Mouse (Mus musculus): ENCODE measurements around the gene D10Wsu102e.

The D10Wsu102e gene

GRCm38 (mm10) chr10:83359956-83360355 lies at the start of gene D10Wsu102e:
Gene D10Wsu102e (plus strand): TSS chr10:83360221.
- peak; percentile 96 for ATAC-seq (ENCODE audit: insufficient number of reproducible peaks, low FRiP score, low TSS enrichment)

GRCm38 (mm10) chr10:83310356-83310755 lies 49.7 kb upstream of the D10Wsu102e start:
- no peak for ATAC-seq (ENCODE audit: insufficient number of reproducible peaks, low FRiP score, low TSS enrichment)

- ATAC-seq (ENCODE audit: insufficient number of reproducible peaks, low FRiP score, low TSS enrichment) = no peak
Measured at GRCm38 (mm10) chr10:83313033-83313432, 47.0 kb upstream of the D10Wsu102e start.

- ATAC-seq (ENCODE audit: insufficient number of reproducible peaks, low FRiP score, low TSS enrichment) = 0 out of 2 replicates have a peak, but pooled peaks have one; percentile 26
Measured at GRCm38 (mm10) chr10:83320396-83320795, 39.6 kb upstream of the D10Wsu102e start.

- ATAC-seq (ENCODE audit: insufficient number of reproducible peaks, low FRiP score, low TSS enrichment) = peak; percentile 80
Measured at GRCm38 (mm10) chr10:83320870-83321269, 39.2 kb upstream of the D10Wsu102e start.

GRCm38 (mm10) chr10:83321528-83321927 lies 38.5 kb upstream of the D10Wsu102e start:
- no peak for ATAC-seq (ENCODE audit: insufficient number of reproducible peaks, low FRiP score, low TSS enrichment)

- ATAC-seq (ENCODE audit: insufficient number of reproducible peaks, low FRiP score, low TSS enrichment) = no peak
Measured at GRCm38 (mm10) chr10:83322551-83323100, 37.4 kb upstream of the D10Wsu102e start.

GRCm38 (mm10) chr10:83324871-83325270 lies 35.1 kb upstream of the D10Wsu102e start:
- ATAC-seq (ENCODE audit: insufficient number of reproducible peaks, low FRiP score, low TSS enrichment) = no peak

- ATAC-seq (ENCODE audit: insufficient number of reproducible peaks, low FRiP score, low TSS enrichment) = no peak
Measured at GRCm38 (mm10) chr10:83325903-83326302, 34.1 kb upstream of the D10Wsu102e start.

- ATAC-seq (ENCODE audit: insufficient number of reproducible peaks, low FRiP score, low TSS enrichment) = no peak
Measured at GRCm38 (mm10) chr10:83326648-83327285, 33.3 kb upstream of the D10Wsu102e start.

- no peak for ATAC-seq (ENCODE audit: insufficient number of reproducible peaks, low FRiP score, low TSS enrichment)
Measured at GRCm38 (mm10) chr10:83328791-83329190, 31.2 kb upstream of the D10Wsu102e start.

GRCm38 (mm10) chr10:83330336-83330735 lies 29.7 kb upstream of the D10Wsu102e start:
- no peak for ATAC-seq (ENCODE audit: insufficient number of reproducible peaks, low FRiP score, low TSS enrichment)

- ATAC-seq (ENCODE audit: insufficient number of reproducible peaks, low FRiP score, low TSS enrichment) = no peak
Measured at GRCm38 (mm10) chr10:83331811-83332210, 28.2 kb upstream of the D10Wsu102e start.

- no peak for ATAC-seq (ENCODE audit: insufficient number of reproducible peaks, low FRiP score, low TSS enrichment)
Measured at GRCm38 (mm10) chr10:83332581-83332980, 27.4 kb upstream of the D10Wsu102e start.

GRCm38 (mm10) chr10:83336336-83336735 lies 23.7 kb upstream of the D10Wsu102e start:
- ATAC-seq (ENCODE audit: insufficient number of reproducible peaks, low FRiP score, low TSS enrichment) = no peak

- ATAC-seq (ENCODE audit: insufficient number of reproducible peaks, low FRiP score, low TSS enrichment) = peak; percentile 91
Measured at GRCm38 (mm10) chr10:83337159-83337951, 22.7 kb upstream of the D10Wsu102e start, which contains the start of gene Slc41a2. Gene Slc41a2 (minus strand): TSS chr10:83337882.

GRCm38 (mm10) chr10:83337971-83338598 lies 21.9 kb upstream of the D10Wsu102e start:
- ATAC-seq (ENCODE audit: insufficient number of reproducible peaks, low FRiP score, low TSS enrichment) = no peak

GRCm38 (mm10) chr10:83341226-83341625 lies 18.8 kb upstream of the D10Wsu102e start:
- no peak for ATAC-seq (ENCODE audit: insufficient number of reproducible peaks, low FRiP score, low TSS enrichment)

- no peak for ATAC-seq (ENCODE audit: insufficient number of reproducible peaks, low FRiP score, low TSS enrichment)
Measured at GRCm38 (mm10) chr10:83343171-83343570, 16.9 kb upstream of the D10Wsu102e start.

GRCm38 (mm10) chr10:83343828-83344685 lies 16.0 kb upstream of the D10Wsu102e start:
- ATAC-seq (ENCODE audit: insufficient number of reproducible peaks, low FRiP score, low TSS enrichment) = no peak; the same call in 1 of the 2 replicates
